Mouse (Mus musculus): ENCODE results near the gene Asic4.

Gene Asic4

GRCm38 (mm10) chr1:75443247-75444024, 6.8 kb upstream of the Asic4 start:
- no peak for DNase-seq (ENCODE audit: low spot score in 2 of 2)

GRCm38 (mm10) chr1:75444208-75444607, 6.0 kb upstream of the Asic4 start:
- no peak for DNase-seq (ENCODE audit: low spot score in 2 of 2)

- DNase-seq (ENCODE audit: low spot score in 2 of 2) = no peak
These were observed 5.0 kb upstream of the Asic4 start for GRCm38 (mm10) chr1:75445141-75445701.

GRCm38 (mm10) chr1:75445751-75446611, 4.3 kb upstream of the Asic4 start:
- peak; percentile 65 to 85 for DNase-seq (ENCODE audit: low spot score in 2 of 2)

- no peak for DNase-seq (ENCODE audit: low spot score in 2 of 2)
These were observed 3.6 kb upstream of the Asic4 start for GRCm38 (mm10) chr1:75446656-75447055.

GRCm38 (mm10) chr1:75447265-75448051, 2.8 kb upstream of the Asic4 start:
- no peak for DNase-seq (ENCODE audit: low spot score in 2 of 2)

GRCm38 (mm10) chr1:75448052-75448431, 2.2 kb upstream of the Asic4 start:
- no peak for DNase-seq (ENCODE audit: low spot score in 2 of 2)

- no peak for DNase-seq (ENCODE audit: low spot score in 2 of 2)
These were observed 1.3 kb upstream of the Asic4 start for GRCm38 (mm10) chr1:75448937-75449336.

- no peak for DNase-seq (ENCODE audit: low spot score in 2 of 2)
These were observed 680 bp upstream of the Asic4 start for GRCm38 (mm10) chr1:75449377-75450135.

GRCm38 (mm10) chr1:75451900-75452299, 1.7 kb downstream of the Asic4 start:
- no peak for DNase-seq (ENCODE audit: low spot score in 2 of 2)

- no peak for DNase-seq (ENCODE audit: low spot score in 2 of 2)
These were observed 5.2 kb downstream of the Asic4 start for GRCm38 (mm10) chr1:75455433-75455832.

GRCm38 (mm10) chr1:75455948-75456347, 5.7 kb downstream of the Asic4 start:
- no peak for DNase-seq (ENCODE audit: low spot score in 2 of 2)

- no peak for DNase-seq (ENCODE audit: low spot score in 2 of 2)
These were observed 6.7 kb downstream of the Asic4 start for GRCm38 (mm10) chr1:75456746-75457564.

GRCm38 (mm10) chr1:75457710-75458024, 7.4 kb downstream of the Asic4 start:
- DNase-seq (ENCODE audit: low spot score in 2 of 2) = no peak

GRCm38 (mm10) chr1:75458025-75458788, 8.0 kb downstream of the Asic4 start:
- DNase-seq (ENCODE audit: low spot score in 2 of 2) = peak in 1 of 2 experiments; percentile 52

- no peak for DNase-seq (ENCODE audit: low spot score in 2 of 2)
These were observed 8.8 kb downstream of the Asic4 start for GRCm38 (mm10) chr1:75458789-75459684.

GRCm38 (mm10) chr1:75460297-75460696, 10.1 kb downstream of the Asic4 start:
- no peak for DNase-seq (ENCODE audit: low spot score in 2 of 2)

GRCm38 (mm10) chr1:75462636-75463035, 12.4 kb downstream of the Asic4 start:
- DNase-seq (ENCODE audit: low spot score in 2 of 2) = no peak
